Mouse (Mus musculus) thymus, postnatal 10 days (tissue): ENCODE measurements around the gene Eif4g2.

Source experiments
- DNase-seq, 2 experiments: peaks; one replicate each; pipeline ENCODE4 v3.0.0; 2021; ENCODE audit warnings: low spot score in 2 of 2

Eif4g2 gene

GRCm38 (mm10) chr7:111082822-111083732, at the start of gene Eif4g2:
TSS of gene Eif4g2 (minus strand) at chr7:111083030.
- DNase-seq, result peak; percentile 97 to 99

DNA sequence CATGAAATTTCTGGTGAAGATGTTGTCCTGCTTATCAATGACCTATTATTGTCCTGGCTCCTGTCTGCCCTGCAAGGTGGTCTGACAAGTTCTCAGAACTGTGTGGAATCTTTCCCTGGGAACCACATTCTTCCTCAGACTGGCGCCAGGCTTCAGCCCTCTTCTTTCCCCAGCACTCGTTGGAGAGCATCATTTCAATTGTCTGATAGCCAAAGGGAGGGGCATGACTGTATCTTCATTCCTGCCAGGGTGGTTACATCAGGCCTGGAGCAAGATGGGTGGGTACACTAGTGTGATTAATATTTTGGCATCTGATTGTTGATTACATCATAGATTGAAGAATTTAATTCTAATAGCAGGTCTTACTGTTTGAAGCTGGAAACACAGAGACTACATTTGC, 49.8 kb upstream of the Eif4g2 start:
- DNase-seq, result no peak

GRCm38 (mm10) chr7:111126636-111127395, 44.0 kb upstream of the Eif4g2 start:
- DNase-seq, result no peak

GRCm38 (mm10) chr7:111123761-111124546, 41.1 kb upstream of the Eif4g2 start:
- no peak for DNase-seq

DNA sequence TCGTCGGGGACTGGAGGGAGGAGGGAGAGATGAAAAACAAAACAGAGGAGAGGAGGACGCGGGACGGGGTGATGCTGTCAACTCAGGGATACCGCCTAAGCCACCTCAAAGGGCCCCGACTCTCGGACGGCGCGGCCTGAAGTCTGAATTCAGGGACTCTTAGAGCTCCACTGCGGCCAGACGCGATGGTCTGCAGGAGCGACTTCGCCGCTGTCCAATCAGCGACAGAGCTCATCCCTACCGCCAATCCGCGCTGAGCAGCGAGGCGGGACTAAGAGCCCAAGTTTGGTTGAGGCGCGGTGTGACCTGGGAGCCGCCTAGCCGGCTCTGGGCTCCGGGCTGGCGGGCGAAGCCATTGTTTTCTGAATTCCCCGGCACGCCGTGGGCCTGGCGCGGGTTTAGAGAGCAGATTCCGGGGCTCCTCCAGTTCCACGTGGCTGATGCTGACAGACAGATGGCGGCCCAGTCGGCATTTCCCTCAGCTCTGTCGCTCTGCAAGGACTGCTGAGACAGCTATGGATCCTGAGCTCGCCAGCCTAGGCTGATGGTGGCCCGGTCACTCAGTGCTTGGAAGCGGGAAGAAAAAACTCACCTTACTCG, 39.8 kb upstream of the Eif4g2 start:
- peak; percentile 94 for DNase-seq

DNA sequence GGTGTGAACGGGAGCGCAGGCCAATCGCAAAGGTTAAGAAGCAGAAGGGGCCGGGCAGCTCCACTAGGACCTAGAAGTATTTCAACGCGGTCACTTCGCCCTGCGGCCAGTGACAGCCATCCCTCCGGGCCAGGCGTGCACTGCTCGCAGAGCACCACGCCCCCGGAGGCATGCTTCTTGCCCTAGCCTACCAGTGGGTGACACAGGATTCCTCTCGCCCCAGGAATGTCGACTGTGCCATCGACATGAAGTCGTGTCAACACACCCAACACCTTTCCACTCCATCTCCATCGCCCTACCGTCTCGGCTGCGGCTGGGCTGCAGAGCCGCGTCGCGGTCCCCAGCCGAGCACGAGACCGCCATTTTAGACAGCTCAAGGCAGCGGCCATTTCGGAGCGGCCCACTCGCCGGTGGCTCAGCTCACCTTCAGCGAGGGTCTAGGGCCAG, 39.3 kb upstream of the Eif4g2 start:
- no peak for DNase-seq

DNA sequence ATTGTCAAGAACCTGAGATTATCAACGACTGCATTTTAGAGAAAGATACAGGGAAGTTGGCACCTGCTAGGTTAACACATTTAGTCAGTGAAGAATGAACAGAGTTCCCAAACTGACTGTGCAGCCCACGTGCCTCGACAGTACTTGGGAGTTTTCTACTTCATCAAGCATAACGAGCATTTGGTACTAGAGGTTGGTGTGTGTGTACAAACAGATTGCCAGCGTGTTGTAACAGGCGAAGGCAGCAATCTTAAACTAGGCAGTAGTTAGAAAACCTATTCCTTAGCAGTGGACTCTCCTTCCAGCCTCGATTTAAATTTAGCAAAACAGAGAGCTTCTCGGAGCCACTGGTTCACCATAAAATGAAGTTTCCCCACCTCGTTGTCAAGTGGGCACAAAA, 38.7 kb upstream of the Eif4g2 start:
- DNase-seq, result no peak

GRCm38 (mm10) chr7:111109561-111109960, 26.7 kb upstream of the Eif4g2 start:
- no peak for DNase-seq

GRCm38 (mm10) chr7:111109161-111109560, 26.3 kb upstream of the Eif4g2 start:
- DNase-seq, result no peak

- no peak for DNase-seq
These were observed 15.4 kb upstream of the Eif4g2 start for GRCm38 (mm10) chr7:111098196-111098595.

DNA sequence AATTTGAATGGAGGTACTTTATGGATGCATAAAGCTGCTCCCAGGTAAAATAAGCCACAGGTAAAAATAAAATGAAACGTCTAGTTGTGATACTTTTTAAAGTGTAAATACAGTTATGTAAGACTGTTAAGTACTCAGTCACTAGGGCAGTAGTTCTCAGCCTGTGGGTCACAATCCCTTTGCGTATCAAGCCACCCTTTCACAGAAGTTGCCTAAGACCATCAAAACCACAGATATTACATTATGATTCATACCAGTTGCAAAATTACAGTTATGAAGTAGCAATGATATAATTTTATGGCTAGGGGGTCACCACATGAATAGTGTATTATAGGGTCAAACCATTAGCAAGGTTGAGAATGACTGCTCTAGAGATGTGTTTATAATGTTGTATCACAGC, 12.3 kb upstream of the Eif4g2 start:
- DNase-seq, result no peak

DNA sequence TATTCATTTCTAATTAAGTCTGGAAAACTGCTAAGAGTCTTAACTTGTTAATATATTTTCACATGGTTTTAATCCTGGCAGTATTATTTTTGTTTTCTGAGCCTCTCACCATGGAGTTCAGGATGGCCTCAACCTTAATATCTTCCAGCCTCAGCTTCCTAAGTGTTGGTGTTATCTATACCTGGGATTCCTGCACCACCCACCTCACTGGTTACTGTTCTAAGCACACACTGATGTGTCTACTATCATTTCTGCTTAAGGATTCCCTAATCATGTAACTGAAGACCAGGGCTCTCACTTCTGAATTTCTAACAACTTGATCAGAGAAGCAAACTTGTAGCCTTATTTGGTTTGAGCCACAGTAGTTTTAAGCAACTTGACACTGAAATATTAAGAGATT, 2.3 kb upstream of the Eif4g2 start:
- DNase-seq, result no peak

GRCm38 (mm10) chr7:111084443-111084842, 1.6 kb upstream of the Eif4g2 start:
- DNase-seq, result no peak

DNA sequence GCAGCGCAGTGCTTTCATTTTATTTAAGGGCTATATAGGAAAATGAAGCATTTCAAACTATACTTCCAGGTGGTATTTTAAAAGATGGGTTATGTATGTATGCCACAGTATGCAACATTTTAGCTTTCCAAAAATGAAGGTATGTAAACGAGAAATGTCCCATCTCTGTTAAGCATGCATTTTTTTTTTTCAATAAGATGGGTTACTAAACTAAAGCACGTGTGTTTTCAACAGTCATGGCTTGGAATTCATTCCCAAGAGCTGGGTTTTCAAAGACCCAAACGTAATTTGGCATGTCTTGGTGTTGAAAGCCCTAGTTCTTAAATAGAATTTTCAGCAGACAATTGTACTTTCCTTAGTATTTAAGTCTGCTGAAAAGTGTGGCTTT, 897 bp upstream of the Eif4g2 start:
- no peak for DNase-seq

- peak; percentile 84 to 86 for DNase-seq
These were observed 598 bp downstream of the Eif4g2 start for GRCm38 (mm10) chr7:111082043-111082821.

- no peak for DNase-seq
These were observed 2.0 kb downstream of the Eif4g2 start for GRCm38 (mm10) chr7:111080876-111081275.

- DNase-seq, result no peak
These were observed 2.8 kb downstream of the Eif4g2 start for GRCm38 (mm10) chr7:111080026-111080425.

GRCm38 (mm10) chr7:111078271-111078670, 4.6 kb downstream of the Eif4g2 start:
- DNase-seq, result no peak

- DNase-seq, result no peak
These were observed 7.5 kb downstream of the Eif4g2 start for GRCm38 (mm10) chr7:111075288-111075687.

DNA sequence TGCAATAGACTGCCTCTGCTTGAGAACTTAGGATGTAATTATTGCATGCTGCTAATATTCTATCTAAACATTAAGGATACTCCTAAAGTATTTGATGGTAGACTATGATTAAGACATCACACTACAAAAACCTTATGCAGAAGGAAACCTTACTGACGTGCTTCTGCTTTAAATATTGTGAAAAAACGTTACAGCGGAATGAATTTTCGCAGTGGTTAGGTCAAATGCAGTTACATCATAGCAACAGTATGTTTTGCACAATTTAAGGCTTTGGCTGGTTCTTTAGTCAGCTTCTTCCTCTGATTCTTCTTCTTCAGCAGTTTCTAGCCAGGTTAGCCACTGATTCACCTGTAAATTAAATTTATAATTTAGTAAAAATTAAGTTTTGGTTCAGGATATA, 10.4 kb downstream of the Eif4g2 start:
- DNase-seq, result no peak

DNA sequence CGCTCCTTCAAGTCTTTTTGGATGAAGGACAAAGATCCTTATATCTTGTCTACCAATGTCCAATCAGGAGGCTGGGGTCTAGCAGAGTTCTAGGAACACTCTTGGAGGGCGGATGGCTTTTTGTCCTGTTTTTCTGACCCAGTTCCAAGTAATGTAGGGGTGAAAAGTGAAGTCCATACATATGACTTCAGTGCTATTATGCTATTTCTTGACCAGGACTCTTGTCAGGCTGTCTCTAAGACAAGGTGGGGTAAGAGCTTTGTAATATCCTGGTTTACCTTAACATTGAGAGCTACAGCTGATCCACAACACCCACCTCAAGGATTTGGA, 12.7 kb downstream of the Eif4g2 start:
- DNase-seq, result no peak
